Mouse (Mus musculus) embryonic fibroblast, embryonic 13.5 days (primary cell): ENCODE measurements at regions not wholly inside any gene's neighbourhood (a gene's known extent, or its start where the extent isn't known, plus 50 kb on each side); places are given as distances from the start of the nearest gene placed in this dataset.

Source experiments
- H3K27ac ChIP-seq: 2 replicates; pipeline ENCODE4 v1.5.1; 2012; ENCODE audit warnings: low read length, control low read depth, inconsistent platforms; ENCODE audit not compliant: insufficient read depth
- H3K4me1 ChIP-seq: 2 replicates; pipeline ENCODE4 v1.6.1; 2011; ENCODE audit warnings: low read length; ENCODE audit not compliant: control insufficient read depth, insufficient read depth
- H3K4me3 ChIP-seq: 2 replicates; pipeline ENCODE4 v1.5.1; 2011; ENCODE audit warnings: mild to moderate bottlenecking, control low read depth, low read length; ENCODE audit not compliant: insufficient read depth
- CTCF ChIP-seq: IDR thresholded peaks from 2 replicates; pipeline ENCODE4 v1.5.1; 2011; ENCODE audit warnings: mild to moderate bottlenecking, control low read depth, low read length, moderate library complexity, borderline replicate concordance; ENCODE audit not compliant: insufficient read depth
- POLR2A ChIP-seq: IDR thresholded peaks from 2 replicates; pipeline ENCODE4 v1.6.1; 2011; ENCODE audit warnings: low read depth, mild to moderate bottlenecking, control low read depth, low read length, moderate library complexity

DNA sequence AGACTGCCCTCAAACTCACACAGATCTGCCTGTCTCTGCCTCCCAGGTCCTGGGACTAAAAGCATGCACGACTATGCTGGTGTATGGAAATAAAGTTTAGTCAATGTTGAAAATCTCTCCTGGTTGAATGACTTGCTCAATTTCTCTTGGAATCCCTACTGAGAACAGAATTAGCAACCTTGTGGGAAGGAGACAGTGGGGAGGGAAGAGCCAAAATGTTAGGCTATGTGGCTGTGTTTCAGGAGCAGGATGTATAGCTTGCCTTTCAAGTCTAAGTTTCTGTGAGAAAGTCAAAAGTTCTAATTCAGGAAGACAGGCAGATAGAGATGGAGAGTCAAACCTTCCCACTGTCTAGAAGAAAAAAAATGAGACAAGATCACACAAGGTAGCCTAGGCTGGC lies 168.3 kb upstream of the Creb1 start:
- Histone ChIP-seq H3K27ac (no peak overlapping the region), H3K4me3 (no peak overlapping the region), H3K4me1 (no peaks in the 10 kb centered on the region)
- TF ChIP-seq CTCF, result no peak
- no peak for TF ChIP-seq POLR2A

DNA sequence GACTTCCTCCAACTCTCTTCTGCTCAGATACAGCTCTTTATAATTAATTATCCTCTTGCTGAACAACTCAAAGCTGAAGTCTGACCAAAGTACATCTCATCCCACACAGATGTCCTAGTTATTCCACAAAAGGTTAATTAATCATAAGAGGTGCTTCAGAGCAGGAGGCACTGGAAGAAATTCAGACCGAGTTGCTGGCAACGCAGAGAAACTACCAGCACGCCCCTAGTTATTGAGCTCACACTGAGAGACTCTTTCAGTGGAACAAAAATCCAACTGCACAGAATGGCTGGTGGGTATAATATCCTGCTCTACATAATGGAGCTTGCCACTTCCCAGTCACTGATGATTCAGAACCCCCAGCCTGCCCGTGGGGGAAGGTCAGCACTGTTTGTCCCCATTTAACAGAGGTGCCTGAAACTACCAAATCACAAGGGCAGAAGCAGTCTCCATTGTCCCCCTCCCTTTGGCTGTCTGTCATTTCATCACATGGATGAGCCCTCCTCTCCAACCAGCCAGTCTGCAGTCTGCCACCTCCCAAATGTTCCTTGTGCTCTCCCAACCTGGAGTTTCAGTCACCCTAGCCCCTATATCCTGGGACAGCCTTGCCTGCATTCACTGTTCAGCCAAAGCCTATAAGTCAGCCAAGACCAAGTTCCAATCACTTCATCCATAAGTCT lies 170.3 kb upstream of the Creb1 start:
- no peaks in the 10 kb centered on the region for H3K4me1 ChIP-seq
- H3K27ac ChIP-seq, result no peak overlapping the region
- TF ChIP-seq CTCF (no peak), POLR2A (no peak)
- no peak overlapping the region for H3K4me3 ChIP-seq

DNA sequence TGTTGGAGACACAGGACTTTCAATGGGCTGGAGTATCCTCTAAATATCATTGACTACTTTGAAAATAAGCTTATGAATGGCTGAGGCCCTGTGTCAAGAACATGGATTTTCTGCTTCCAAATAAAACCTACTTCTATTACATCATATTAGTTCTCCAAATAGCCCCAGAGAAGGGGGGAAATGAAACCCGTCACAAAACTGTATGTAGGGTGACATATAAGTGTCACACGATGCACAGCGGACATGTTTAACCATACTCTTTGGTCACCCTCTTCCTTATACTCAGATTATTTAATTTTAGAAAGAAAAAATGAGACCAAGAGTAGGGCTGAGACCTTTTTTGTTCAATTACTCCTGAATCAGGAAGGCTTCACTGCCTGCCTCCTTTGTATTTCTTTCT lies 189.2 kb upstream of the Creb1 start:
- Histone ChIP-seq H3K27ac (no peak overlapping the region), H3K4me3 (no peak overlapping the region), H3K4me1 (peaks cover 7% of the 10 kb centered on the region; the same call in 1 of the 2 replicates)
- no peak for TF ChIP-seq POLR2A
- TF ChIP-seq CTCF, result no peak

DNA sequence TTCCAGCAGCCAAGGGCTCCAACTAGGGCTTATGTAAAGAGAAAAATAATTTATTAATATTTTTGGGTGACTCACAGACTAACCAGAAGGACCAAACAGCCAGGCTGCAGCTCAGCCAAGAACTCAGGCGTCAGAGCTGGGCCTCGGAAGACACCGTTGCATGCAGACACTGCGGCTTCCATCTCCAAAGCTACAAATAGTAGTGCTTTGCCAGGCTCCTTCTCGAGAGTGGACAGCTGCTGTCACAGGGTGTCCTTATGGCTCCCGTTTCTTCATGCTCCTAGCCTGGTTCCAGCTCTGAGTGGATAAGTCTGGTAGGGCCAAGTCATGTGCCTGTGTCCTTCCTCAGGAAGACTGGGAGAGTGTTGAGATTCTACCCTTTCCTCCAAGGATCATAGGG lies 190.8 kb upstream of the Creb1 start:
- TF ChIP-seq POLR2A, result no peak
- peaks cover 9% of the 10 kb centered on the region; the same call in 1 of the 2 replicates for H3K4me1 ChIP-seq

DNA sequence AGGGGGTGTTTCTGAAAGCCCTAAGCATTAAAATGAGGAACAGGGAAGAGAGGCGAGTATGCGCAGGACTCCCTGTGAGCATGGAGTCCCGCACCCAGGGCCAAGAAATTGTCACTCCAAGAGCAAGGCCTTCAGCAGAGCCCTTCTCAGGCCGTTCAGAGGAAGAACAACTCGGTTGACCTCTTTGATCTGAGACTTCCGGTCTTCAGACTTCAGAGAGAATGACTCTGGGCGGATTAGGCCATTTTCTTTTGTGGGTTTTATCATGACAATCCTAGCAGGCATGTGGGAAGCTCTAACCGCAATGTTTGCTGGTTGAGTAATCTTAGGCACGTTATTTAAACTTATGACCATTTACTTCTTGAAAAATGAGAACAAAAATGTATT lies 193.9 kb upstream of the Creb1 start:
- peaks cover 9% of the 10 kb centered on the region; the same call in 1 of the 2 replicates for H3K4me1 ChIP-seq
- H3K4me3 ChIP-seq, result no peak overlapping the region
- TF ChIP-seq CTCF, result no peak
- TF ChIP-seq POLR2A, result no peak
- peak overlapping the region; percentile 2; the same call in 1 of the 2 replicates for H3K27ac ChIP-seq

More for the DNA sequence above, 190.8 kb upstream of the Creb1 start:
- Histone ChIP-seq H3K4me3 (no peak overlapping the region), H3K27ac (no peak overlapping the region)

DNA sequence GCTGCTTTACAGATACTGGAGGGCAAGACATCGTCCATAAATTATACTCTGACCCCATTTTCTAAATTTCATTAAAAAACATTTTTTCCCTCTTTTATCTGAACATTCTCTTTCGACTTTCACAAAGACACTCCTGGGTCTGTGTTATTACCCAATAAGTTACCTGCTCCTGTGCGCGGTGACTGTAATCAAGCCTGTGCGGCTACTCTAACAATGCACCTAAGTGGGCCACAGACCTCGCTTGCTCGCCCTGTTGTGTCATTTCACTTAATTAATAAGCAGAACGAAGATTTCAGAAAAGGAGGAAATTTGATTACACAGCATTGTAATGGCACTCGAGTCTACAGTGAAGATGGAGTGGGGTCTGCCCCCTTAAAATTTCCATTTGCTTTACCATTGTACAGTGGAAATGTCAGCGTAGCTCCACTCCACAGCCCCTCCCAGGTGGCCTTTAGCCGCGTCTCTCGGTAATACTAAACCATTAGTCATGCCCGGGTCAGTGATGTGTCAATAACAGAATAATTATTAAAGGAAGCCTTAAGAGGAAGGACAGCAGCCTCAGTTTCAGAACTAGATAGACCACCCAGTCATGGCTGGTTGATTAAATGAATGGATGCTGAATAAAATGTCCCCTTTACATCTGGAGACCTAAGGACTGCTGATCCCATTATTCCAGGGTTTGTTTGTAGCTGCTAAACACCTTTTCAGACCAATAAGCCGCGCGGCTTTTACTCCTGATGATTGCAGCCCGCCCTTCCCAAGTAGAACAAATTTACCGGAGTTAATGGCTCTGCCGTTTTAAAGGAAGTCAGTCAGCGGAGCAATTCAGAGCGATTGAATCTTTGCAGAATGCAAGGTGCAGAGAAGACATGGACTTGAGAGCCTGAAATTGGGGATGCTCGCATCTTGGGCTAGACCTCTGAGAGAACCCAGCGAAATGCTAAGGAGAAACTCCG lies 194.5 kb upstream of the Creb1 start:
- H3K4me1 ChIP-seq, result peaks cover 9% of the 10 kb centered on the region; the same call in 1 of the 2 replicates
- no peak overlapping the region for H3K4me3 ChIP-seq
- no peak for TF ChIP-seq CTCF
- peak overlapping the region; percentile 2; the same call in 1 of the 2 replicates for H3K27ac ChIP-seq

DNA sequence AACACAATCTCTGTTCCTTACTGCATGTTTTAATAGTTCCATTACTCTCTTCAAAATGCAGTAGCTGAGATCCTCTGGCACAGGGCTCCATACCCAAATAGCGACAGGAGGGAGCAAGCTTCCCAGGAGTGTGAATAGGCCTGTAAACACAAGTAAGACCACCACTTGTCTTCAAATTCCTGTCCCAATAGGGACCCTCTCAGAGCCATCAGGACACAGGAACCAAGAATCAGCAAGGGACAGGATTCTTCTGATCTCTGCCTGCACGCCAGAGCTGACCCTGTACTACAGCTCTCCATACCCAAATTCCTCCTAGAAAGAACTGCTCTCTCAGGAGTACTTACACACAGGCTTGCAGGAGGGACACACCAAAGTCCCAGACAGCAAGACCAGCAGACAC lies 200.9 kb upstream of the Creb1 start:
- no peaks in the 10 kb centered on the region for H3K4me1 ChIP-seq
- H3K27ac ChIP-seq, result no peak overlapping the region
- no peak overlapping the region for H3K4me3 ChIP-seq
- TF ChIP-seq CTCF (no peak), POLR2A (no peak)

DNA sequence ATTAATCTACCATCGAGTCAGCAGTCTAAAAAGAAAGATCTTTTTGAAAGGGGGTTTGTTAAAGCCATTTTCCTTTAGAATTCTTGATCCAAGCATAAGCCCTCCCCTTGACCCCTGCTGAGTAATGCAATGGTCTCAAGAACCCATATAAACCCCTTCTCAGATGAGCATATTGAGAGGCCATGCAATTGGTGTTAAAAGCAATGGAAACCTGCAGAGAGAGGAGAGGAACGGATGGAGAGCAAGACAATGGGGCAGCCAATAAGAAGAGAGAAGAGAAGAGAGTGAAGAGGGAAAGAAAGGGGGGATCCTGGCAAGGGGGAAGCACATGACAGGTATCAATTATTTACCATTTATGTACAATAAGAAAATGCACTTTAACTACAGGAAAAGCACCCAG lies 201.7 kb upstream of the Creb1 start:
- H3K27ac ChIP-seq, result no peak overlapping the region
- no peaks in the 10 kb centered on the region for H3K4me1 ChIP-seq
- H3K4me3 ChIP-seq, result no peak overlapping the region
- TF ChIP-seq CTCF (no peak), POLR2A (no peak)

DNA sequence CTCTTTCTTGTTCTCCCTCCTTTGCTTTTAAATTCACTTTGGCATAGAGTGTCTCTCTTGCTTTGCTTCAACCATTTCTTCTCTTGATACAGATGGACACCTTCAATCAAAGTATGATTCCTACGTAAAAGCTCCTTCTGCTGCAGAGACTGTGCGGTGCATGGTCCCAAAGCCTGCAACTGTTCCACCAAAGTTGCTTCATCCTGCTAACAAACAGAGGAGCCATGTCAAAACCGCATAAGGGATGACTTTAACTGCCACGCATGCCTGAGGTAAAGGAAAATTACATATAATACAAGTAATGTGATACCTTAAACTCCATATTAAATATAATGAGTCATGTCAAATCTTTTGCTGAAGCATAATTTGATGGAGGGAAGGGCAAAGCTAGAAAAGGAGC lies 200.1 kb upstream of the Klf7 start:
- Histone ChIP-seq H3K4me3 (no peak overlapping the region), H3K27ac (no peak overlapping the region)
- no peak for TF ChIP-seq CTCF
- TF ChIP-seq POLR2A, result no peak

DNA sequence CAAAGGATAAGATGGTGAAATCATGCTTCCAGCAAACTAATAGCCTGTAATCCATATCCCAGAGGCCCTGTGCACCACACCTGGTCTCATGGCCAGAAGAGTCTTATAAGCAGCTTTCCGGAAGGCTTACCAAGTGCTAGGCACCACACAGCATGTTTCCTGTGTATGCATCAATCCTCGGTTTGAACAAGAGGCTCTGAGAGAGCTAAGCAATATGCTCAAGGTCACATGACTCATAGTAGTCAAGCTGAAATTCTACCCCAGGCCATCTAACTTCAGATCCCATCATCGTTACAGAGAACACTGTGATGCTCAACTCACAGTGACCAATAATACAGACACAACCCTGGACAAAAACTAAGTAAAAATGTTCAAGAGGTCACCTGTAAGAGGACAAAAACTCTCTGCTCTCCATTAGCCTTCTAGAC lies 197.1 kb upstream of the Klf7 start:
- H3K4me3 ChIP-seq, result no peak overlapping the region

More for the DNA sequence above, 200.1 kb upstream of the Klf7 start:
- H3K4me1 ChIP-seq, result peaks cover 9% of the 10 kb centered on the region

More for the DNA sequence above, 197.1 kb upstream of the Klf7 start:
- H3K27ac ChIP-seq, result no peak overlapping the region
- H3K4me1 ChIP-seq, result peaks cover 9% of the 10 kb centered on the region
- TF ChIP-seq POLR2A (no peak), CTCF (no peak)
